Mouse (Mus musculus): ENCODE measurements around the gene Kbtbd6.

DNA sequence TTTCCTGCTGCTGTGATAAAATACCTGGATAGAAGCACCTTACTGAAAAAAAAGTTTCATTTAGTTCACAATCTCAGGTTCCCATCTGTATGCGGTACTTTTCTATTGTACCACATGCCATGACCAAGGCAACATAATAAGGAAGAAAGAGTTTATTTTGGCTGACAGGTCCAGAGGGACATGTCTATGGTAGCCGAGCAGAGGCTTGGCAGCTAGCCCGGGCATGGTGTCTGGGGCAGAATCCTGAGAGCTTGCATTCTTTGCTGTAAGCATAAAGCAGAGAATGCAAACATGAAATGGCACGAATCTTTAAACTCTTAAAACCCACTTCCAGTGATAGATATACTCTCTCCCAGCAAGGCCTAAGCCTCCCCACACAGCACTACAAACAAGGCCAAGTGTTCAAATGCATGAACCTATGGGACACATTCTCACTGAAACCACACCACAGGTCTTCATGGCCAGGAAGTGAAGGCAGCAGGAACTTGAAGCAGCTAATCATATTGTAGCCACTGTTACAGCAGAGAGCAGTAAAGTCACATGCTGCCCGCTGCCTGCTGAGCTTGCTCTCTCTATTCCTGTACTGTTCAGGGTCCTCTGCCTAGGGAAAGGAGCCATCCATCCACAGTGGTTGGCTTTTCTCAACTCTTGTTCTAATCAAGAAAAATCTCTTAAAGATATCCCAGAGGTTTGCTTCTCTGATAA, 51.9 kb downstream of the Kbtbd6 start:
- TF ChIP-seq POLR2A (IDR thresholded peaks at IDR 0.05; ENCODE audit: insufficient read length, low read depth) (no peak), MAX (IDR thresholded peaks at IDR 0.05; ENCODE audit: low read depth) (no peak), CEBPB (IDR thresholded peaks at IDR 0.05; ENCODE audit: insufficient read depth, poor library complexity, severe bottlenecking) (no peak), POLR2AphosphoS2 (IDR thresholded peaks at IDR 0.05; ENCODE audit: insufficient read length, low read depth) (no peak), REST (IDR thresholded peaks at IDR 0.05; ENCODE audit: insufficient read depth, insufficient read length) (no peak), USF1 (IDR thresholded peaks at IDR 0.05; ENCODE audit: low read depth) (no peak), SRF (IDR thresholded peaks at IDR 0.05; ENCODE audit: control insufficient read depth, insufficient read length, low read depth) (no peak)
